Mouse (Mus musculus): Measurements from ENCODE around the gene Tnrc6a. TPM values are rescaled to one million over a fixed set of nuclear protein-coding genes. Genes with fewer than 3 reads are reported as not detected.

The Tnrc6a gene
- total RNA-seq, 2 experiments from 2014 or later: 41.7 to 45.1 TPM

GRCm38 (mm10) chr7:123224076-123224475 is 100.4 kb downstream of the Tnrc6a start:
- no peak for DNase-seq (ENCODE audit: low spot score in 2 of 2)

GRCm38 (mm10) chr7:123225159-123225558 is 101.5 kb downstream of the Tnrc6a start:
- no peak for DNase-seq (ENCODE audit: low spot score in 2 of 2)

DNA sequence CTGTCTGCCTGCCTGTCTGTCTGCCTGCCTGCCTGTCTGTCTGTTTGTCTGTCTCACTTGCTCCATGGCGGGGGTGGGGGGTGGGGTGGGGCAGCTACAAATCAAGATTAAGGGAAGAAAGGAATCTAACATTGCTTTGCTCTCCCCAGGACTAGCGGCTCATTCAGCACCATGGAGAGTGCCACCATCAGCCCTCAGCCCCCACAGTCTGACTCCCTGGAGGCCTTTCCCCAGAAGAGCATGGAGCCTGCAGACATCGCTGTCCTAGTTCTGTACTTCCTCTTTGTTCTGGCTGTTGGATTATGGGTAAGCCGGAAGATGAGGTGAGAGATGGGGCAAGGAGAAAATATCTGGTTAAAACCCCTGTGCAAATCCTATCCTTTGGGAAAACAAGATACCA is 111.8 kb downstream of the Tnrc6a start:
- peak in 1 of 2 experiments; percentile 24 for DNase-seq (ENCODE audit: low spot score in 2 of 2)

- DNase-seq (ENCODE audit: low spot score in 2 of 2): no peak
These were observed 114.9 kb downstream of the Tnrc6a start for GRCm38 (mm10) chr7:123238621-123239020.

DNA sequence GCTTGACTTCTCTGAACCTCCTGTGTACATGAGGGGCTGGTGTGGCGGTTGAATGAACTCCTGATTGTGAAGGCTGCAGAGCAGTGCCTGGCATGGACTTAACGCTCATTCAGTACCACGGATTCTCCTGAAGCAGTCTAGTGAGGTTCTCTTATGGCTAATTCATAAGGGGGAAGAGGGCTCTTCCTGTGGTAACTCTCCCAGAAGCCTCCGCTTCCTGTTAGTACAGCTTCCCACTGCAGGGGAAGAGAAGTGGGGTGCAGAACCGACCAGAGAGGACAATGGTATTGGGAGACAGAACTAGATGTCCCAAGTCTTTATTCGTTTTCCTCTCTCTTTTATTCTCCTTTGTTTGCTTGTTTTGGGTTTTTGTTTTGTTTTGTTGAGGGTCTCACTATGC is 116.4 kb downstream of the Tnrc6a start:
- no peak for DNase-seq (ENCODE audit: low spot score in 2 of 2)

DNA sequence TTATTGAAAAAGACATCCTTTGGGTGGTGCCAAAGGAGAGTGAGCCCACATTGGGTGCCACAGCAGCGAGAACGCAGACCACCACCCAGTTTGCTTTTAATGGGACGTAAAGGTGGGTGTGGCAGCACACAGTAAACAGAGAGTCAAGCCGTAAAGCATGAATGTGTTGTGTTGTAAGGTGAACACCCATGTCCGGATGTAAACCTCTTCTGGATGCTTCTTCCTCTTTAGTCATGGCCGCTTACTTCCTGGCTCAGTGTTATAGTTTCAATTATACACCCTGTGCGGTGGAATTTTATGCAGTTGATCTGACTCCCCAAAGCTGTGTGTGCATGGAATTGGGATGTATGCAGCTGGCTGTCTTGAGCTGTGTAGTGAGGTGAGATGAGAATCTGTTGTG is 118.6 kb downstream of the Tnrc6a start:
- DNase-seq (ENCODE audit: low spot score in 2 of 2): no peak

- DNase-seq (ENCODE audit: low spot score in 2 of 2): no peak
These were observed 121.1 kb downstream of the Tnrc6a start for GRCm38 (mm10) chr7:123244833-123245232.

Other genes starting within 250 kb of the Tnrc6a start
- 10 to 100 TPM; 44.9 to 52.5 TPM for gene Rbbp6, start 158.2 kb upstream of the Tnrc6a start, total RNA-seq (2021)
- gene Slc5a11, start 90.9 kb downstream of the Tnrc6a start, total RNA-seq (2021): not detected
- 10 to 100 TPM; 28.9 to 32.6 TPM for gene Lcmt1, start 245.9 kb downstream of the Tnrc6a start, total RNA-seq (2021)
- gene Arhgap17, start 246.0 kb downstream of the Tnrc6a start, total RNA-seq (2021): 10 to 100 TPM; 28.8 to 31.7 TPM